Mouse (Mus musculus) layer of hippocampus, adult 9-11 months (tissue): ENCODE data around the gene Zfp563.

ENCODE experiments used
- DNase-seq: peaks from one replicate; pipeline ENCODE4 v3.0.0; 2022

Gene Zfp563

DNA sequence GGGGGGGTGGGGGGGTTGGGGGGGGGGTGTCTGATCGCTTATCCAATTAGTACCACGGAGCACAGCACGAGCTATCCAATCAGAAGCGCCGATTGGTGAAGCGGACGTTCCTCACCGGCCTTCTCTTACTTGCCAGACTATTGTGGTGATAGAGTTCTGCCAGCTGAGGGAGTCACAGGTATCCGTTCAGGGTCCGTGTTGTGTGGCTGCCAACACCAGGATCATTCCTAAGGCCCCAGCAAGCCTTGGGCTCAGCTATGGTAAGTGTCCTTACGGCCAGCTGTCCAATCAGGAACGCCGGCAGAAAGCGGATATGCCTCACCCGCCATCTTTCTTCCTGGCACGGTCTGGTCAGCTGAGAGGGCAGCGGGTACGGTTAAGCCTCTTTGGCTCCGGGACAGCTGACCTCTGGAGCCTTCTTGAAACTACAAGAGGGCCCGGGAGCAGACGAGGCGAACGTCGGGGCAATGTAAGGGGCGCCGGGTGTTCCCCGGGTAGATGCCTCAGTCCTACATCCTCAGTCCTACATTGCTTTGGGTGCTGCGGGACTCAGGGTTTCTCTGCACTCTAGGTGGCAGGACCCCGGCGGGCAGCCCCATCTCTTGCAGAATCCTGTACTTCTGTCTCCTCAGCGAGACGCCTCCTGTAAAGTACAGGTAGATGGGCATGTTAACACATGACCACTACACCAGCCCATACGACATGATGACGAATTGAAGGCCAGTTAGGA is at the start of gene Zfp563:
Zfp563 (plus strand) TSS at position 91 of the 730 bp plus-strand sequence.
- DNase-seq, result peak; percentile 94

- no peak for DNase-seq
These were observed 30.3 kb upstream of the Zfp563 start for GRCm38 (mm10) chr17:33058791-33059190.

DNA sequence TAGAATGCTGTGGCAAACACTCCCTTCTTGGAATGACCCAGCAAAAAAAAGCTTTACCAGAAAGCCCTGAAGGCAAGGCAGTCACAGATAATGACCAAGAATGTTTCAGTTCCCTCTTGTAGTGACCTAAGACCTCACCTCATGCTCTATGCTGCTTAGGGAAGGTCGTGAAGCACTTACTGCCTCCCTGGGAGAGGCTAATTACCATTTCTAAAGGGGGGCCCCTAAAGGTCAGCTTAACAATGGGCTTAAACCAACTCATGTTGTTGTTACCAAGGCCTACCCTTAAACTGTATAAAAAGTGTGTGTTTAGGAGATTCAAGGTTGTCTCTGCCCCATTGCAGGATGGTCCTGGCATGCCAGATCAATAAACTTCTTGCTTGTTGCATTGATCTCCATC is 26.1 kb upstream of the Zfp563 start:
- DNase-seq, result no peak

- no peak for DNase-seq
These were observed 21.2 kb upstream of the Zfp563 start, which contains the start of gene 4921501E09Rik for GRCm38 (mm10) chr17:33067958-33068357. TSS of gene 4921501E09Rik (minus strand) at chr17:33068058.

- DNase-seq, result no peak
These were observed 2.5 kb downstream of the Zfp563 start for GRCm38 (mm10) chr17:33091630-33092029.

DNA sequence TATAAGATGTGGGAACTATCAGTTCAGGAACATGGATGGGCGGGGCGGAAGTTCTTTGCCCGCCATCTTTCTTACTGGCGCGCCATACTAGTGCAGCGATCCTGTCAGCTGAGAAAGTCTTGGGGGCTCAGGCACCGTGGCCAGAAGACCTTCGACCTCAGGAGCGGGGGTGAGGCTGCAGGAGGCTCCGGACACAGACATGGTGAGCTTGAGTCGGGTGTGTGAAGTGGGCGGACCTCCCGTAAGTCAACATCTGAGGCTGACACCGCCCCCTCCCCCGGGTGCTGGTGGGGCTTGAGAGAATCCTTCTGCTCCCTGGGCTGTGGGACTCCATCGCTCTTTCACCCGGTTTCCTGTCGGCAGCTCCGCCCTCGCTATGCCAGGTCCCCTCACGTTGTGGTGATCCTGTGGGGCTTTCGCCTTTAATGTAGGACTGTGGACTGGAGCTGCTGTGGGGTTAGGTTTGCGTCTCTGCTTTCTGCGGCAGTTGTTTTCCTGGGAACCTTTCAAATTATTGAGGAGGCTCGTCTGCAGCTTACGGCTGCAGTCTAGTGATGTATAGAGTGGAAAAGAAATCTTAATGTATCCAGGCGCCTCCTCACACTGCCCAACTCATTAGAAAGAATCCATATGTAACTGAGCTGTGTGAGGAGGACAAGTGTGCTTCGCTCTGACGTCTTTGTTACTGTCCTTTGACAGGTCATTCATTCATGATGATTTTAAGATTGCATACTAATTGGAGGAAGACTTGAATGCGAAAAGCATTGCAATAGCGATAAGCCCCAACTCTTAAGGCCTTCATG is 3.5 kb downstream of the Zfp563 start:
- DNase-seq, result peak; percentile 84

GRCm38 (mm10) chr17:33097396-33097795 is 8.3 kb downstream of the Zfp563 start:
- DNase-seq, result no peak

- DNase-seq, result no peak
These were observed 35.4 kb downstream of the Zfp563 start for GRCm38 (mm10) chr17:33124546-33124945.

DNA sequence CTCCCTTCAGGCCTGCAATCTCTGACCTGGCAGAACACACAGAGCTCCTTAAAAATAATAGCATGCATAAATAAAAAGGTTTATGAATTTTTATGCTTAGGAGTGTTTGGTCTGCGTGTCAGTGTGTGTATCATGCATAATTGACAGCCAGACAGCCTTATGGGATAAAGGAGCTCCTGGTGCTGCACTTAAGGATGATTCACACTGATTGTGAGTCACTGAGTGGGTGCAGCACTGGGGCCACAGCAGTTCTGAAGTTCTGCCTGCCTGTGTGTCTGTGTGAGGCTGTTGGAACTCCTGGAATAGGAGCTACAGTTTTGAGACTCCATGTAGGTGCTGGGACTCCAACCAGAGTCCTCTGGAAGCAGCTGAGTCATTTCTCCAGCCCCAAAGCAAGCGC is 37.1 kb downstream of the Zfp563 start:
- no peak for DNase-seq

GRCm38 (mm10) chr17:33139261-33139820 is 50.2 kb downstream of the Zfp563 start, which contains the start of gene Morc2b:
TSS of gene Morc2b (minus strand) at chr17:33139683.
- no peak for DNase-seq
